Mouse (Mus musculus) liver, embryonic 16.5 days (tissue): ENCODE measurements around the gene Ccdc171. TPM values are rescaled to one million over a fixed set of nuclear protein-coding genes. Genes with fewer than 3 reads are reported as not detected.

Source experiments
- ATAC-seq: fragments of 200-750 bp; cut with Nextera tagmentation; 2 replicates; pipeline ENCODE4 v1.8.0; 2017; ENCODE audit warnings: low read depth, mild to moderate bottlenecking, moderate number of reproducible peaks, moderate library complexity
- H3K27ac ChIP-seq: fragments of 300-500 bp; sonication (generic); 2 replicates; pipeline ENCODE4 v1.5.1; 2014; ENCODE audit warnings: mild to moderate bottlenecking, low read length
- H3K27me3 ChIP-seq: fragments of 300-500 bp; sonication (generic); 2 replicates; pipeline ENCODE4 v1.6.1; 2014; ENCODE audit warnings: low read depth, low read length, mixed read lengths; ENCODE audit not compliant: control insufficient read depth, insufficient read depth
- H3K36me3 ChIP-seq: fragments of 300-500 bp; sonication (generic); 2 replicates; pipeline ENCODE4 v1.6.1; 2014; ENCODE audit warnings: mild to moderate bottlenecking; ENCODE audit not compliant: control insufficient read depth, insufficient read depth
- H3K4me1 ChIP-seq: fragments of 300-500 bp; sonication (generic); 2 replicates; pipeline ENCODE4 v1.6.1; 2014; ENCODE audit warnings: low read depth, low read length, mixed read lengths; ENCODE audit not compliant: control insufficient read depth
- H3K4me2 ChIP-seq: fragments of 300-500 bp; sonication (generic); 2 replicates; pipeline ENCODE4 v1.6.1; 2014; ENCODE audit warnings: low read depth, low read length, mixed read lengths
- H3K4me3 ChIP-seq: fragments of 300-500 bp; sonication (generic); 2 replicates; pipeline ENCODE4 v1.5.1; 2014; ENCODE audit warnings: low read depth, mild to moderate bottlenecking, low read length
- H3K9ac ChIP-seq: fragments of 300-500 bp; sonication (generic); 2 replicates; pipeline ENCODE4 v1.6.1; 2014; ENCODE audit warnings: low read depth, low read length
- H3K9me3 ChIP-seq: fragments of 300-500 bp; sonication (generic); replicated peaks from 2 replicates; pipeline ENCODE4 v1.6.1; 2016; ENCODE audit warnings: low read length; ENCODE audit not compliant: control insufficient read depth
- WGBS: fragments of 180-500 bp; shearing (Covaris S2); extraction: QIAGEN DNeasy Blood & Tissue Kit; methylation state at CpG from one replicate; pipeline ENCODE4 v1.1.7; 2014; ENCODE audit not compliant: insufficient replicate concordance; 5-methylcytosine and 5-hydroxymethylcytosine counted together
- polyA plus RNA-seq: library from polyadenylated mRNA; unstranded; fragments of >200 nt; fragmentation: Nextera tagmentation; extraction: Ambion mirVana; gene quantifications from 2 replicates; pipeline ENCODE4 v1.2.1, GENCODE M21; 2015

Gene Ccdc171
- polyA plus RNA-seq, 1 experiment from 2014 or later = 1.0 TPM

- no peaks in the 10 kb centered on the region for H3K36me3 ChIP-seq
- no peaks in the 10 kb centered on the region for H3K27me3 ChIP-seq
- 72% methylated on average over 4 of the region's 4 CpGs for WGBS
- no peak overlapping the region for H3K27ac ChIP-seq
- no peaks in the 10 kb centered on the region for H3K4me1 ChIP-seq
- no peaks in the 10 kb centered on the region for H3K9me3 ChIP-seq
- no peak for ATAC-seq
- no peak overlapping the region for H3K4me2 ChIP-seq
- no peak overlapping the region for H3K4me3 ChIP-seq
- no peak overlapping the region for H3K9ac ChIP-seq
Measured at GRCm38 (mm10) chr4:83829718-83830459, 304.5 kb downstream of the Ccdc171 start.

- Histone ChIP-seq H3K4me1 (no peaks in the 10 kb centered on the region), H3K36me3 (no peaks in the 10 kb centered on the region), H3K9me3 (no peaks in the 10 kb centered on the region), H3K4me3 (no peak overlapping the region), H3K27ac (no peak overlapping the region), H3K9ac (no peak overlapping the region), H3K4me2 (no peak overlapping the region), H3K27me3 (no peaks in the 10 kb centered on the region)
- ATAC-seq = no peak
- 66% methylated on average over 13 of the region's 13 CpGs for WGBS
Measured at GRCm38 (mm10) chr4:83830891-83831880, 305.8 kb downstream of the Ccdc171 start.

- Histone ChIP-seq H3K9me3 (no peaks in the 10 kb centered on the region), H3K27me3 (no peaks in the 10 kb centered on the region), H3K27ac (no peak overlapping the region), H3K4me1 (no peaks in the 10 kb centered on the region), H3K36me3 (no peaks in the 10 kb centered on the region), H3K4me3 (no peak overlapping the region), H3K9ac (no peak overlapping the region), H3K4me2 (no peak overlapping the region)
- no peak for ATAC-seq
- 62% methylated on average over 2 of the region's 2 CpGs for WGBS
Measured at GRCm38 (mm10) chr4:83839077-83839476, 313.7 kb downstream of the Ccdc171 start.

- Histone ChIP-seq H3K9ac (no peak overlapping the region), H3K4me1 (no peaks in the 10 kb centered on the region), H3K9me3 (no peaks in the 10 kb centered on the region), H3K4me3 (no peak overlapping the region), H3K27me3 (no peaks in the 10 kb centered on the region), H3K27ac (no peak overlapping the region), H3K4me2 (no peak overlapping the region), H3K36me3 (no peaks in the 10 kb centered on the region)
- WGBS = 67% methylated on average over 7 of the region's 7 CpGs
- no peak for ATAC-seq
Measured at GRCm38 (mm10) chr4:83846304-83846703, 321.0 kb downstream of the Ccdc171 start.

- Histone ChIP-seq H3K9me3 (no peaks in the 10 kb centered on the region), H3K4me2 (no peak overlapping the region), H3K27ac (no peak overlapping the region), H3K9ac (no peak overlapping the region), H3K36me3 (no peaks in the 10 kb centered on the region), H3K4me1 (no peaks in the 10 kb centered on the region), H3K27me3 (no peaks in the 10 kb centered on the region), H3K4me3 (no peak overlapping the region)
- WGBS = 65% methylated on average over 5 of the region's 5 CpGs
- peak; percentile 32; the same call in 1 of the 2 replicates for ATAC-seq
Measured at GRCm38 (mm10) chr4:83853885-83854284, 328.5 kb downstream of the Ccdc171 start.

GRCm38 (mm10) chr4:83861706-83862105 is 336.4 kb downstream of the Ccdc171 start:
- Histone ChIP-seq H3K4me3 (no peak overlapping the region), H3K36me3 (no peaks in the 10 kb centered on the region), H3K9me3 (no peaks in the 10 kb centered on the region), H3K27ac (no peak overlapping the region), H3K27me3 (no peaks in the 10 kb centered on the region), H3K9ac (no peak overlapping the region), H3K4me2 (no peak overlapping the region), H3K4me1 (no peaks in the 10 kb centered on the region)
- WGBS = 66% methylated on average over 3 of the region's 3 CpGs
- ATAC-seq = no peak

GRCm38 (mm10) chr4:83862295-83862694 is 336.9 kb downstream of the Ccdc171 start:
- no peaks in the 10 kb centered on the region for H3K36me3 ChIP-seq
- H3K9me3 ChIP-seq = no peaks in the 10 kb centered on the region
- no peak for ATAC-seq
- H3K4me3 ChIP-seq = no peak overlapping the region
- no peaks in the 10 kb centered on the region for H3K27me3 ChIP-seq
- H3K9ac ChIP-seq = no peak overlapping the region
- H3K4me2 ChIP-seq = no peak overlapping the region
- no peaks in the 10 kb centered on the region for H3K4me1 ChIP-seq
- WGBS = 60% methylated on average over 7 of the region's 7 CpGs
- H3K27ac ChIP-seq = no peak overlapping the region

- Histone ChIP-seq H3K4me1 (no peaks in the 10 kb centered on the region), H3K27ac (no peak overlapping the region), H3K36me3 (no peaks in the 10 kb centered on the region), H3K4me2 (no peak overlapping the region), H3K4me3 (no peak overlapping the region), H3K9ac (no peak overlapping the region), H3K27me3 (no peaks in the 10 kb centered on the region), H3K9me3 (no peaks in the 10 kb centered on the region)
- no peak for ATAC-seq
- WGBS = 54% methylated on average over 7 of the region's 7 CpGs
Measured at GRCm38 (mm10) chr4:83876600-83876999, 351.3 kb downstream of the Ccdc171 start.

GRCm38 (mm10) chr4:83878236-83878635 is 352.9 kb downstream of the Ccdc171 start:
- no peaks in the 10 kb centered on the region for H3K9me3 ChIP-seq
- H3K4me1 ChIP-seq = no peaks in the 10 kb centered on the region
- H3K4me3 ChIP-seq = no peak overlapping the region
- no peaks in the 10 kb centered on the region for H3K27me3 ChIP-seq
- no peak for ATAC-seq
- no peaks in the 10 kb centered on the region for H3K36me3 ChIP-seq
- H3K4me2 ChIP-seq = no peak overlapping the region
- no peak overlapping the region for H3K27ac ChIP-seq
- 74% methylated on average over 8 of the region's 8 CpGs for WGBS
- H3K9ac ChIP-seq = no peak overlapping the region
